Mouse (Mus musculus): ENCODE results near the gene Actr8. TPM values are rescaled to one million over a fixed set of nuclear protein-coding genes. Genes with fewer than 3 reads are reported as not detected.

Actr8 gene
- polyA plus RNA-seq, 1 experiment from 2014 or later: 51.0 TPM

GRCm38 (mm10) chr14:30041836-30042235, 63.7 kb downstream of the Actr8 start:
- no peaks in the 10 kb centered on the region for H3K27me3 ChIP-seq (replicated peaks; ENCODE audit: control insufficient read depth, insufficient read depth, low read length)
- DNase-seq (ENCODE audit: low spot score) (no peak), ATAC-seq (replicated peaks; ENCODE audit: low FRiP score, low TSS enrichment, low read depth) (no peak)
- no peaks in the 10 kb centered on the region; the same call in 1 of the 2 replicates for H3K4me1 ChIP-seq (replicated peaks; ENCODE audit: control insufficient read depth, insufficient read depth, low read length)
- H3K4me2 ChIP-seq (ENCODE audit: low read length): no peak overlapping the region
- H3K9ac ChIP-seq (ENCODE audit: low read length): no peak overlapping the region
- H3K4me3 ChIP-seq (ENCODE audit: low read depth, low read length): no peak overlapping the region
- no peak overlapping the region for H3K27ac ChIP-seq (ENCODE audit: low read depth)
- H3K36me3 ChIP-seq (ENCODE audit: control insufficient read depth, insufficient read depth, low read length): peaks cover 5% of the 10 kb centered on the region; the same call in 1 of the 2 replicates
- H3K9me3 ChIP-seq (ENCODE audit: control insufficient read depth, low read length): no peaks in the 10 kb centered on the region
- 80% methylated on average over 9 of the region's 9 CpGs for WGBS

DNA sequence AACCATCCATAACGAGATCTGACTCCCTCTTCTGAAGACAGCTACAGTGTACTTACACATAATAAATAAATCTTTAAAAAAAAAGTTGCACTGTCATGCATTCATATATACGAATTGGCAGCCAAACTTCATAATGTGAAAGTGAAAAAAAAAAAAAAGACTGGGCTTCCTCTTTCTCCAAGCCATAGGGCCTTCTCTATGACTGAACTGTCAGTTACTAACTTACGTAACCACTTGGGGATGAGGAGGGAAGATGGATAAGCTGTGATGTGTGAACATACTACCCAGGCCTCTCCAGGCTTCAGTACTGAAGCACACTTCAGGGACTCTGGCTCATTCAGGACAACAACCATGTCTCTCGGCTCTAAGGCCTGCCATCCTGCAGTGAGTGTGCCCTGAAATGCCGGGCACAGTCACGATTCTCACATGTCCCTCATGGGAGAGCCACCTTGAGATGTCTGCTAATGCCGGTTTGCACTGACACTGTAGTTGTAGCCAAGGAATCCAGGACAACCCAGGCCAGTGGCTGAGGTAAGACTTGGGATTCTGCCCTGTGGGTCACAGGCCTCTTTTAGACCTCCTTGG, 65.3 kb downstream of the Actr8 start:
- Histone ChIP-seq H3K27ac (ENCODE audit: low read depth) (no peak overlapping the region), H3K4me3 (ENCODE audit: low read depth, low read length) (no peak overlapping the region), H3K4me2 (ENCODE audit: low read length) (no peak overlapping the region), H3K4me1 (replicated peaks; ENCODE audit: control insufficient read depth, insufficient read depth, low read length) (no peaks in the 10 kb centered on the region; the same call in 1 of the 2 replicates), H3K9ac (ENCODE audit: low read length) (no peak overlapping the region), H3K36me3 (ENCODE audit: control insufficient read depth, insufficient read depth, low read length) (peaks cover 5% of the 10 kb centered on the region; the same call in 1 of the 2 replicates), H3K27me3 (replicated peaks; ENCODE audit: control insufficient read depth, insufficient read depth, low read length) (no peaks in the 10 kb centered on the region), H3K9me3 (ENCODE audit: control insufficient read depth, low read length) (no peaks in the 10 kb centered on the region)
- 88% methylated on average over 7 of the region's 7 CpGs for WGBS
- DNase-seq (ENCODE audit: low spot score) (no peak), ATAC-seq (replicated peaks; ENCODE audit: low FRiP score, low TSS enrichment, low read depth) (no peak)

- DNase-seq (ENCODE audit: low spot score) (no peak), ATAC-seq (replicated peaks; ENCODE audit: low FRiP score, low TSS enrichment, low read depth) (no peak)
- H3K27ac ChIP-seq (ENCODE audit: low read depth): no peak overlapping the region
- H3K4me1 ChIP-seq (replicated peaks; ENCODE audit: control insufficient read depth, insufficient read depth, low read length): no peaks in the 10 kb centered on the region; the same call in 1 of the 2 replicates
- no peak overlapping the region for H3K9ac ChIP-seq (ENCODE audit: low read length)
- WGBS: 68% methylated on average over 10 of the region's 10 CpGs
- peaks cover 5% of the 10 kb centered on the region; the same call in 1 of the 2 replicates for H3K36me3 ChIP-seq (ENCODE audit: control insufficient read depth, insufficient read depth, low read length)
- H3K27me3 ChIP-seq (replicated peaks; ENCODE audit: control insufficient read depth, insufficient read depth, low read length): no peaks in the 10 kb centered on the region
- H3K9me3 ChIP-seq (ENCODE audit: control insufficient read depth, low read length): no peaks in the 10 kb centered on the region
- H3K4me2 ChIP-seq (ENCODE audit: low read length): no peak overlapping the region
- H3K4me3 ChIP-seq (ENCODE audit: low read depth, low read length): no peak overlapping the region
Measured at GRCm38 (mm10) chr14:30045239-30045638, 67.1 kb downstream of the Actr8 start.

- H3K9ac ChIP-seq (ENCODE audit: low read length): no peak overlapping the region
- DNase-seq (ENCODE audit: low spot score): no peak
- 76% methylated on average over 8 of the region's 8 CpGs for WGBS
Measured at GRCm38 (mm10) chr14:30045704-30046220, 67.6 kb downstream of the Actr8 start.

GRCm38 (mm10) chr14:30046976-30047375, 68.8 kb downstream of the Actr8 start:
- no peak for ATAC-seq (replicated peaks; ENCODE audit: low FRiP score, low TSS enrichment, low read depth)

More at GRCm38 (mm10) chr14:30045704-30046220, 67.6 kb downstream of the Actr8 start:
- Histone ChIP-seq H3K27me3 (replicated peaks; ENCODE audit: control insufficient read depth, insufficient read depth, low read length) (no peaks in the 10 kb centered on the region), H3K36me3 (ENCODE audit: control insufficient read depth, insufficient read depth, low read length) (peaks cover 5% of the 10 kb centered on the region; the same call in 1 of the 2 replicates), H3K27ac (ENCODE audit: low read depth) (no peak overlapping the region), H3K9me3 (ENCODE audit: control insufficient read depth, low read length) (no peaks in the 10 kb centered on the region), H3K4me3 (ENCODE audit: low read depth, low read length) (no peak overlapping the region), H3K4me1 (replicated peaks; ENCODE audit: control insufficient read depth, insufficient read depth, low read length) (no peaks in the 10 kb centered on the region; the same call in 1 of the 2 replicates), H3K4me2 (ENCODE audit: low read length) (no peak overlapping the region)
- ATAC-seq (replicated peaks; ENCODE audit: low FRiP score, low TSS enrichment, low read depth): no peak

DNA sequence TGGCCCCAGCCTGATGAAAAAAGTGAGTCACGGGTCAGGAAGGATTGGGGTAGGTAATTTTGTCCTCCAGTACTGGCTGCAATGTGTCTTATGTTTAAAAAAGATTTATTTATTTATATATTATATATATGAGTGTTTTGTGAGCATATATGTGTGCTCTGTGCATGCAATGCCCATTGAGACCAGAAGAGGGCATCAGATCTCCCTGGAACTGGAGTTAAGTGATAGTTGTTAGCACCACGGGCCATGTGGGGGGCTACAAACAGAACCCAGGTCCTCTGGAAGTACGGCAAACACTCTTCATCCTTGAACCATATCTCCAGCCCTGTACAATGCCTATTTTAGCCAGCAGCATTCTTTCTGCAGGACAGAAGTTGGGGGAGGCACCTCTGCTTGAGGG, 69.9 kb downstream of the Actr8 start:
- Histone ChIP-seq H3K27me3 (replicated peaks; ENCODE audit: control insufficient read depth, insufficient read depth, low read length) (no peaks in the 10 kb centered on the region), H3K4me2 (ENCODE audit: low read length) (no peak overlapping the region), H3K4me1 (replicated peaks; ENCODE audit: control insufficient read depth, insufficient read depth, low read length) (no peaks in the 10 kb centered on the region; the same call in 1 of the 2 replicates), H3K36me3 (ENCODE audit: control insufficient read depth, insufficient read depth, low read length) (peaks cover 5% of the 10 kb centered on the region; the same call in 1 of the 2 replicates), H3K27ac (ENCODE audit: low read depth) (no peak overlapping the region), H3K4me3 (ENCODE audit: low read depth, low read length) (no peak overlapping the region), H3K9ac (ENCODE audit: low read length) (no peak overlapping the region), H3K9me3 (ENCODE audit: control insufficient read depth, low read length) (no peaks in the 10 kb centered on the region)
- 87% methylated on average over 3 of the region's 3 CpGs for WGBS
- no peak for ATAC-seq (replicated peaks; ENCODE audit: low FRiP score, low TSS enrichment, low read depth)
- no peak for DNase-seq (ENCODE audit: low spot score)

More at GRCm38 (mm10) chr14:30046976-30047375, 68.8 kb downstream of the Actr8 start:
- Histone ChIP-seq H3K27me3 (replicated peaks; ENCODE audit: control insufficient read depth, insufficient read depth, low read length) (no peaks in the 10 kb centered on the region), H3K27ac (ENCODE audit: low read depth) (no peak overlapping the region), H3K4me3 (ENCODE audit: low read depth, low read length) (no peak overlapping the region), H3K36me3 (ENCODE audit: control insufficient read depth, insufficient read depth, low read length) (peaks cover 5% of the 10 kb centered on the region; the same call in 1 of the 2 replicates), H3K9ac (ENCODE audit: low read length) (no peak overlapping the region), H3K4me1 (replicated peaks; ENCODE audit: control insufficient read depth, insufficient read depth, low read length) (no peaks in the 10 kb centered on the region; the same call in 1 of the 2 replicates), H3K9me3 (ENCODE audit: control insufficient read depth, low read length) (no peaks in the 10 kb centered on the region), H3K4me2 (ENCODE audit: low read length) (no peak overlapping the region)
- 92% methylated on average over 4 of the region's 4 CpGs for WGBS
- DNase-seq (ENCODE audit: low spot score): no peak

DNA sequence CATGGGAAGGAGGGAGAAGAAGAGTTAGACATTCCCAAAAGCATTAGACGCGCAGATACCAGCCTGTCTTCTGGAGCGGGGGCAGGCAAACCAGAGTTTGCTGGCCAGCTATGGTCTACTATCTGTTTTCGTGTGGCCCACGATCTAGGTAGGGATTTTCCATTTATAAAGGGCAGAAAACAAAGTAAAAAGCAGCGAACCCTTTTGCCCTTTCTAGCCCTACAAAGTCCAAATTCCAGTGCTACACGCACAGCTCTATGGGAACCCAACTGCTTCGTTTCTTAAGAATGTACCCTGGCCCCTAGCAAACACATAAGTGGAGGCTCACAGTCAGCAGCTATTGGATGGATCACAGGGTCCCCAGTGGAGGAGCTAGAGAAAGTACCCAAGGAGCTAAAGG, 72.1 kb downstream of the Actr8 start:
- Histone ChIP-seq H3K9ac (ENCODE audit: low read length) (no peak overlapping the region), H3K9me3 (ENCODE audit: control insufficient read depth, low read length) (no peaks in the 10 kb centered on the region), H3K36me3 (ENCODE audit: control insufficient read depth, insufficient read depth, low read length) (no peaks in the 10 kb centered on the region), H3K4me3 (ENCODE audit: low read depth, low read length) (no peak overlapping the region), H3K4me2 (ENCODE audit: low read length) (no peak overlapping the region), H3K27me3 (replicated peaks; ENCODE audit: control insufficient read depth, insufficient read depth, low read length) (no peaks in the 10 kb centered on the region), H3K4me1 (replicated peaks; ENCODE audit: control insufficient read depth, insufficient read depth, low read length) (no peaks in the 10 kb centered on the region; the same call in 1 of the 2 replicates), H3K27ac (ENCODE audit: low read depth) (no peak overlapping the region)
- DNase-seq (ENCODE audit: low spot score) (no peak), ATAC-seq (replicated peaks; ENCODE audit: low FRiP score, low TSS enrichment, low read depth) (no peak)
- 89% methylated on average over 8 of the region's 8 CpGs for WGBS

DNA sequence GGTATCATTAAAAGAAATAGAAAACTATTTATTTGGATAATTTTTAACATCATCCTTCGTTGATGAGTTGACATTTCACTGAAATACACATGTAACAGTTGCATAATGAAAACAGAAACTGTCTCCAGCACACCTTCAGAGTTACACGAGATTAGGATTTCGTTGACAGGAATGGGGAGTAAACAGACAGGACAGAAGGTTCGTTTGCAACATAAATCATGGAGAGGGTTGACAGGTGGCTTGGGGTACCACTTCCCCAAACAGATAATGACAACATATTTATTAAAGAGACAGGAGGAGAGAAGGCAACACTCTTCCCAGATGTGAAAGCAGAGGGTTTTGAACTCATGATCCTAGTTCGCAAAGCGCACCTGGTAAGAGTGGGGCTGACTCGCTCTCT, 76.8 kb downstream of the Actr8 start:
- no peaks in the 10 kb centered on the region for H3K9me3 ChIP-seq (ENCODE audit: control insufficient read depth, low read length)
- H3K27ac ChIP-seq (ENCODE audit: low read depth): no peak overlapping the region
- H3K36me3 ChIP-seq (ENCODE audit: control insufficient read depth, insufficient read depth, low read length): no peaks in the 10 kb centered on the region
- DNase-seq (ENCODE audit: low spot score) (no peak), ATAC-seq (replicated peaks; ENCODE audit: low FRiP score, low TSS enrichment, low read depth) (no peak)
- 61% methylated on average over 7 of the region's 7 CpGs for WGBS
- H3K27me3 ChIP-seq (replicated peaks; ENCODE audit: control insufficient read depth, insufficient read depth, low read length): no peaks in the 10 kb centered on the region
- no peak overlapping the region for H3K4me3 ChIP-seq (ENCODE audit: low read depth, low read length)
- 0 out of 2 replicates have a peak, but pooled peaks cover 5% of the 10 kb centered on the region for H3K4me1 ChIP-seq (replicated peaks; ENCODE audit: control insufficient read depth, insufficient read depth, low read length)
- H3K9ac ChIP-seq (ENCODE audit: low read length): no peak overlapping the region
- no peak overlapping the region for H3K4me2 ChIP-seq (ENCODE audit: low read length)
